Mouse (Mus musculus) heart, embryonic 15.5 days (tissue): ENCODE measurements around the gene Nat10. TPM values are rescaled to one million over a fixed set of nuclear protein-coding genes. Genes with fewer than 3 reads are reported as not detected.

Experiments
- ATAC-seq: fragments of 200-750 bp; cut with Nextera tagmentation; replicated peaks from 2 replicates; pipeline ENCODE4 v1.8.0; 2017; ENCODE audit warnings: low read depth, moderate TSS enrichment; ENCODE audit not compliant: insufficient number of reproducible peaks, insufficient read depth, low FRiP score
- H3K27ac ChIP-seq: fragments of 300-500 bp; sonication (generic); 2 replicates; pipeline ENCODE4 v1.5.1; 2015; ENCODE audit warnings: mild to moderate bottlenecking, inconsistent platforms
- H3K27me3 ChIP-seq: fragments of 300-500 bp; sonication (generic); 2 replicates; pipeline ENCODE4 v1.6.1; 2015; ENCODE audit warnings: inconsistent platforms
- H3K36me3 ChIP-seq: fragments of 300-500 bp; sonication (generic); 2 replicates; pipeline ENCODE4 v1.6.1; 2015; ENCODE audit warnings: mild to moderate bottlenecking, inconsistent platforms
- H3K4me1 ChIP-seq: fragments of 300-500 bp; sonication (generic); replicated peaks from 2 replicates; pipeline ENCODE4 v1.6.1; 2015; ENCODE audit warnings: inconsistent platforms
- H3K4me2 ChIP-seq: fragments of 300-500 bp; sonication (generic); 2 replicates; pipeline ENCODE4 v1.6.1; 2015; ENCODE audit warnings: inconsistent platforms, mild to moderate bottlenecking, moderate library complexity
- H3K4me3 ChIP-seq: fragments of 300-500 bp; sonication (generic); 2 replicates; pipeline ENCODE4 v1.5.1; 2015; ENCODE audit warnings: mild to moderate bottlenecking, inconsistent platforms
- H3K9ac ChIP-seq: fragments of 300-500 bp; sonication (generic); 2 replicates; pipeline ENCODE4 v1.6.1; 2015; ENCODE audit warnings: mild to moderate bottlenecking, inconsistent platforms
- H3K9me3 ChIP-seq: fragments of 300-500 bp; sonication (generic); replicated peaks from 2 replicates; pipeline ENCODE4 v1.6.1; 2016; ENCODE audit warnings: inconsistent platforms
- WGBS: fragments of 180-500 bp; shearing (Covaris S2); methylation state at CpG from one replicate; pipeline ENCODE4 v1.1.7; 2015; ENCODE audit warnings: mixed read lengths; 5-methylcytosine and 5-hydroxymethylcytosine counted together
- polyA plus RNA-seq: library from polyadenylated mRNA; unstranded; fragments of >200 nt; fragmentation: Nextera tagmentation; extraction: Ambion mirVana; gene quantifications from 2 replicates; pipeline ENCODE4 v1.2.1, GENCODE M21; 2015

Gene Nat10
- polyA plus RNA-seq, 1 experiment from 2014 or later, result 10.9 TPM

- H3K27ac ChIP-seq, result no peak overlapping the region
- ATAC-seq, result no peak
- H3K9me3 ChIP-seq, result no peaks in the 10 kb centered on the region
- no peaks in the 10 kb centered on the region for H3K27me3 ChIP-seq
- no peak overlapping the region for H3K4me3 ChIP-seq
- H3K4me2 ChIP-seq, result no peak overlapping the region
- H3K9ac ChIP-seq, result no peak overlapping the region
- H3K4me1 ChIP-seq, result peaks cover 2% of the 10 kb centered on the region; the same call in 1 of the 2 replicates
- WGBS, result 91% methylated on average over 1 of the region's 1 CpGs
- H3K36me3 ChIP-seq, result peaks cover 26% of the 10 kb centered on the region
Observed at GRCm38 (mm10) chr2:103785735-103786134, 24.7 kb upstream of the Nat10 start.

GRCm38 (mm10) chr2:103784621-103785020, 23.6 kb upstream of the Nat10 start:
- Histone ChIP-seq H3K4me2 (no peak overlapping the region), H3K4me3 (no peak overlapping the region), H3K36me3 (peaks cover 33% of the 10 kb centered on the region), H3K4me1 (0 out of 2 replicates have a peak, but pooled peaks cover 2% of the 10 kb centered on the region), H3K9me3 (no peaks in the 10 kb centered on the region), H3K27me3 (no peaks in the 10 kb centered on the region), H3K27ac (no peak overlapping the region), H3K9ac (no peak overlapping the region)
- ATAC-seq, result no peak
- 80% methylated on average over 4 of the region's 4 CpGs for WGBS

- H3K4me2 ChIP-seq, result no peak overlapping the region
- H3K9ac ChIP-seq, result no peak overlapping the region
- H3K4me3 ChIP-seq, result no peak overlapping the region
- WGBS, result 71% methylated on average over 1 of the region's 1 CpGs
- ATAC-seq, result no peak
- H3K36me3 ChIP-seq, result peaks cover 20% of the 10 kb centered on the region
- H3K9me3 ChIP-seq, result no peaks in the 10 kb centered on the region
- H3K27me3 ChIP-seq, result no peaks in the 10 kb centered on the region
- H3K27ac ChIP-seq, result no peak overlapping the region
- peaks cover 11% of the 10 kb centered on the region for H3K4me1 ChIP-seq
Observed at GRCm38 (mm10) chr2:103762492-103762891, 1.4 kb upstream of the Nat10 start.

GRCm38 (mm10) chr2:103761993-103762392, 923 bp upstream of the Nat10 start:
- Histone ChIP-seq H3K9ac (no peak overlapping the region), H3K27me3 (no peaks in the 10 kb centered on the region), H3K4me3 (no peak overlapping the region; the same call in 1 of the 2 replicates), H3K36me3 (peaks cover 19% of the 10 kb centered on the region), H3K27ac (no peak overlapping the region), H3K4me1 (peaks cover 11% of the 10 kb centered on the region), H3K4me2 (peak overlapping the region; percentile 86), H3K9me3 (no peaks in the 10 kb centered on the region)
- 34% methylated on average over 4 of the region's 4 CpGs for WGBS
- ATAC-seq, result no peak

DNA sequence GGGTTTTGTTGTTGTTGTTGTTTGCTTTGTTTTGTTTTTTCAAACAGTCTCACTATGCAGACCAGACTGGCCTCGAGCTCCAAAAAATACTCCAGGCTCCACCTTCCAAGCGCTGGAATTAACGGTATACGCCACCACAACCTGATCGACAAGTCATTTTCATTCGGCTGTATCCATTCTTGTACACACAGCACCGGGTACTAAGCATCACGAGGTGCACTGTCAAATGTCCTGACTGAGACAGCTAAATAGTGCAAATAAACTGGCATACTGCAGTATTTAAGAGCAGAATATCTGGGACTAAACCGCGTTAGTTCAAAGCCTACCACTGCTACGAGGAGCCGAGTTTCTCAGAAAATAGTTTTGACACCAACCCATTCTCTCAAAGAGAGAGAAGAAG, 649 bp downstream of the Nat10 start:
- peak overlapping the region; percentile 63 for H3K9ac ChIP-seq
- H3K4me1 ChIP-seq, result peaks cover 11% of the 10 kb centered on the region
- H3K27ac ChIP-seq, result peak overlapping the region; percentile 85
- H3K9me3 ChIP-seq, result no peaks in the 10 kb centered on the region
- H3K4me3 ChIP-seq, result peak overlapping the region; percentile 83
- ATAC-seq, result no peak
- peak overlapping the region; percentile 86 for H3K4me2 ChIP-seq
- H3K36me3 ChIP-seq, result peaks cover 10% of the 10 kb centered on the region
- WGBS, result under 1% methylated on average over 12 of the region's 12 CpGs
- H3K27me3 ChIP-seq, result no peaks in the 10 kb centered on the region

DNA sequence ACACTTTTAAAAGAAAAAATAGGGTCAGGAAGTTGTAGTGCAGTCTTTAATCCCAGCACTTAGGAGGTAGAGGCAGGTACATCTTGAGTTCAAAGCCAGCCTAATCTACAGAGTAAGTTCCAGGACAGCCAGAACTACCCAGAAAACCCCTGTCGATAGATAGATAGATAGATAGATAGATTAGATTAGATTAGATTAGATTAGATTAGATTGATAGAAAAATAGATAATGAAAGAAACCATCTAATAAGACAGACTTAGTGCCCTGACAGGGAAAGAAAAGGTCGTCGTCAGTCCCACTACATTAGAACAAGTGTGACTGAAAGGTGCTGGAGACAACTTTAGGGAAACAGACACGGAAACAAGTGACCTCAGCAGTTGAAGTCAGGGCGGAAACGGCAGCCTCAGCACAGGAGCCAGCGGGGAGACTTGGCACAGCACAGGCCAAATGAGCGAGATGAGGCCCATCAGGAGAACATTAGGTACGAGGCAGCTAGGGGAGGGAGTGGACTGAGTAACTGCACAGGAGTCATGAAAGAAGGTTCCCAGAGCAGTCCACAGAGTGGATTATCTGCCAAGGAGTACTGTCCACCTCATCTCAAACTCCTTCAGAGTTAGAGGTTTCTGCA, 5.5 kb downstream of the Nat10 start:
- Histone ChIP-seq H3K9ac (no peak overlapping the region), H3K9me3 (no peaks in the 10 kb centered on the region), H3K36me3 (peaks cover 36% of the 10 kb centered on the region), H3K27me3 (no peaks in the 10 kb centered on the region), H3K27ac (no peak overlapping the region), H3K4me3 (no peak overlapping the region), H3K4me1 (peaks cover 5% of the 10 kb centered on the region), H3K4me2 (no peak overlapping the region)
- ATAC-seq, result no peak
- WGBS, result 76% methylated on average over 9 of the region's 9 CpGs

GRCm38 (mm10) chr2:103754614-103755013, 6.5 kb downstream of the Nat10 start:
- Histone ChIP-seq H3K4me1 (no peaks in the 10 kb centered on the region), H3K36me3 (peaks cover 38% of the 10 kb centered on the region), H3K27me3 (no peaks in the 10 kb centered on the region), H3K27ac (no peak overlapping the region), H3K4me2 (no peak overlapping the region), H3K4me3 (no peak overlapping the region), H3K9me3 (no peaks in the 10 kb centered on the region), H3K9ac (no peak overlapping the region)
- ATAC-seq, result no peak
- WGBS, result 86% methylated on average over 3 of the region's 3 CpGs

DNA sequence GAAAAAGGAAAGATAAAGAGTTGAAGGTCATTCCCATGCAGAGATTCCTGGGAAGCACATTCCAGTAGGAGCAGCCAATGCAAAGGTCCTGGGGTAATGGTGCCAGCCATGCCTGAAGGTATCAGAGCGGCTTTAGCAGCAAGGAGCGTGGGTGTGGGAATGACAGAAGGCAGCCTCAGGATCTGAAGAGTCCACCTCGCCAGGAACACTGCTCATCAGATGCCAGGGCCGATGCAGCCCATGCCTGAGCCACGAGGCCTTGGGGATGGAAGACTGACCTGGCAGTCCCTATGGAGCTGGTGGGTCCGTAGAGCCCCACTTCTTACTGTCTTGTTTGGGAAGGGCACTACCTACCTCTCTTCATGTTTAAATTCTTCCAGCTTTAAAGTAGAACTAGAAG, 9.3 kb downstream of the Nat10 start:
- Histone ChIP-seq H3K27ac (no peak overlapping the region), H3K36me3 (peaks cover 52% of the 10 kb centered on the region), H3K4me3 (no peak overlapping the region), H3K4me2 (no peak overlapping the region), H3K27me3 (no peaks in the 10 kb centered on the region), H3K4me1 (no peaks in the 10 kb centered on the region), H3K9ac (no peak overlapping the region), H3K9me3 (no peaks in the 10 kb centered on the region)
- 83% methylated on average over 6 of the region's 6 CpGs for WGBS
- no peak for ATAC-seq

- H3K27me3 ChIP-seq, result no peaks in the 10 kb centered on the region
- H3K9ac ChIP-seq, result no peak overlapping the region
- no peak for ATAC-seq
- H3K36me3 ChIP-seq, result peaks cover 46% of the 10 kb centered on the region
- H3K27ac ChIP-seq, result no peak overlapping the region
- no peak overlapping the region for H3K4me2 ChIP-seq
- no peaks in the 10 kb centered on the region for H3K4me1 ChIP-seq
- no peaks in the 10 kb centered on the region for H3K9me3 ChIP-seq
- WGBS, result 93% methylated on average over 3 of the region's 3 CpGs
- no peak overlapping the region for H3K4me3 ChIP-seq
Observed at GRCm38 (mm10) chr2:103749091-103749490, 12.0 kb downstream of the Nat10 start.

DNA sequence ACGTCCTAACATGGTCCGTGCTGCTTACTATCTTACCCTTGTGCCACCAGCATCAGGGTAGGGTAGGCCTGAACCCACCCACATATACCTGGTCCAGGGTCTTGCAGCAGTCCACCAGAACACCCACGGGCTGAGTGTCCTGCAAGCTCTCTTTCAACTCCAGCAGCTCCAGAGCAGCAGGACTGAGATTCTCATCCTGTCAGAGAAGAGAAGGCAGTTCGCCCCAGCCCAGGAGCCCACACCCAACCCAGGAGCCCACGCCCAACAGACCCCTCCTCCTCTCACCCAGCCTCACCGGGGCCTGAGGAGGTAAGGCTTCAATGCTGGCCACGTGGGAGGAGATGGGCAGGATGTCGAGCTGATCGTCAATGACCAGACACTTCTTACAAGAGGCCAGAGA, 13.2 kb downstream of the Nat10 start:
- Histone ChIP-seq H3K4me1 (no peaks in the 10 kb centered on the region), H3K4me2 (no peak overlapping the region), H3K9ac (no peak overlapping the region), H3K36me3 (peaks cover 40% of the 10 kb centered on the region), H3K27me3 (no peaks in the 10 kb centered on the region), H3K4me3 (no peak overlapping the region), H3K9me3 (no peaks in the 10 kb centered on the region), H3K27ac (no peak overlapping the region)
- WGBS, result 88% methylated on average over 9 of the region's 9 CpGs
- ATAC-seq, result no peak

DNA sequence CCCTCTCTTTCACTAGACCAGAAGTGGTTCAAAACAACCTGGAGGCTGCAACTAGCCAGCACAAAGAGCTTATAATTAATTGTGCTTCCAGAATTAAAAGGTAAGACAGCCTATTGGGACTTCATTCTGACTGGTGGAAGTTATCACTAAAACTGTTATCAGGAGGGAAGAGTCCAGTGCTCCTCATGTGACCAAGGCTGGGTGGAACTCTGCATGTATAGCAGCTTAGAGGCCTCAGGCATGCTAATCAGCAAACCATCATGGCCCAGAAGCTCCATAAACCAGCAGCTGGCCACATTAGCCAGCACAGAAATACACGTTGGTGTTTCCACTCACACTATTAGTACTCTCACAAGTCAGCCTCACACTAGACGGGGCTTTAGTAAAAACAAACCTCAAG, 14.3 kb downstream of the Nat10 start:
- H3K9ac ChIP-seq, result no peak overlapping the region
- H3K4me1 ChIP-seq, result no peaks in the 10 kb centered on the region
- WGBS, result 89% methylated on average over 2 of the region's 2 CpGs
- no peak overlapping the region for H3K27ac ChIP-seq
- ATAC-seq, result no peak
- no peaks in the 10 kb centered on the region for H3K27me3 ChIP-seq
- H3K9me3 ChIP-seq, result no peaks in the 10 kb centered on the region
- no peak overlapping the region for H3K4me3 ChIP-seq
- H3K36me3 ChIP-seq, result peaks cover 35% of the 10 kb centered on the region
- no peak overlapping the region for H3K4me2 ChIP-seq

- no peak overlapping the region for H3K4me2 ChIP-seq
- WGBS, result 77% methylated on average over 2 of the region's 2 CpGs
- no peaks in the 10 kb centered on the region for H3K4me1 ChIP-seq
- H3K4me3 ChIP-seq, result no peak overlapping the region
- H3K36me3 ChIP-seq, result peaks cover 28% of the 10 kb centered on the region
- no peak overlapping the region for H3K27ac ChIP-seq
- ATAC-seq, result no peak
- H3K9me3 ChIP-seq, result no peaks in the 10 kb centered on the region
- no peak overlapping the region for H3K9ac ChIP-seq
- no peaks in the 10 kb centered on the region for H3K27me3 ChIP-seq
Observed at GRCm38 (mm10) chr2:103746096-103746495, 15.0 kb downstream of the Nat10 start.
